Mouse (Mus musculus) adrenal gland, adult (tissue): ENCODE measurements around the gene Krtap6-1.
"Not testable (repeated sequence)": the region's sequence is repeated elsewhere in the genome, so short reads cannot be mapped to it uniquely, and the experiment has no call there.

Experiments
- DNase-seq, 2 experiments: peaks; one replicate each; pipeline ENCODE4 v3.0.0; 2022 to 2023; ENCODE audit warnings: low spot score in 1 of 2; ENCODE audit not compliant: inconsistent age in 2 of 2

Krtap6-1 gene

GRCm38 (mm10) chr16:89031399-89031798 lies at the start of gene Krtap6-1:
TSS of gene Krtap6-1 (plus strand) at chr16:89031699.
- DNase-seq: not testable (repeated sequence)

GRCm38 (mm10) chr16:89010659-89011058 lies 20.8 kb upstream of the Krtap6-1 start, which contains the start of gene Krtap22-2:
TSS of gene Krtap22-2 (minus strand) at chr16:89010759.
- DNase-seq: no peak

- no peak for DNase-seq
These were observed 17.5 kb upstream of the Krtap6-1 start for GRCm38 (mm10) chr16:89013973-89014372.

- not testable (repeated sequence) for DNase-seq
These were observed 16.5 kb upstream of the Krtap6-1 start, which contains the start of gene Gm10229 for GRCm38 (mm10) chr16:89014984-89015383. TSS of gene Gm10229 (plus strand) at chr16:89015284.

- not testable (repeated sequence) for DNase-seq
These were observed 9.9 kb downstream of the Krtap6-1 start, which contains the start of gene Gm10228 for GRCm38 (mm10) chr16:89041372-89041771. TSS of gene Gm10228 (minus strand) at chr16:89041472.

- DNase-seq: no peak
These were observed 16.3 kb downstream of the Krtap6-1 start, which contains the start of gene Krtap6-5 for GRCm38 (mm10) chr16:89047783-89048182. TSS of gene Krtap6-5 (minus strand) at chr16:89047883.

- DNase-seq: not testable (repeated sequence)
These were observed 32.4 kb downstream of the Krtap6-1 start, which contains the start of gene 1110025L11Rik for GRCm38 (mm10) chr16:89063902-89064301. TSS of gene 1110025L11Rik (minus strand) at chr16:89064002.

- DNase-seq: peak in 1 of 2 experiments; percentile 16
These were observed 39.5 kb downstream of the Krtap6-1 start for GRCm38 (mm10) chr16:89071041-89071440.
